Mouse (Mus musculus): ENCODE measurements around the gene Trim63.
"Not testable (repeated sequence)": the region's sequence is repeated elsewhere in the genome, so short reads cannot be mapped to it uniquely, and the experiment has no call there.

Gene Trim63

GRCm38 (mm10) chr4:134314876-134315275, at the start of gene Trim63:
TSS of gene Trim63 (plus strand) at chr4:134315120.
- no peak for DNase-seq

GRCm38 (mm10) chr4:134265860-134266585, 48.9 kb upstream of the Trim63 start:
- DNase-seq, result no peak

GRCm38 (mm10) chr4:134268102-134268655, 46.7 kb upstream of the Trim63 start:
- DNase-seq, result no peak

- not testable (repeated sequence) for DNase-seq
Observed at GRCm38 (mm10) chr4:134269622-134270021, 45.3 kb upstream of the Trim63 start.

- DNase-seq, result no peak
Observed at GRCm38 (mm10) chr4:134271979-134272378, 42.9 kb upstream of the Trim63 start.

GRCm38 (mm10) chr4:134272731-134273416, 42.0 kb upstream of the Trim63 start:
- DNase-seq, result no peak

GRCm38 (mm10) chr4:134273417-134274345, 41.2 kb upstream of the Trim63 start:
- DNase-seq, result no peak

- no peak for DNase-seq
Observed at GRCm38 (mm10) chr4:134284942-134285341, 30.0 kb upstream of the Trim63 start.

GRCm38 (mm10) chr4:134286226-134287167, 28.4 kb upstream of the Trim63 start:
- DNase-seq, result no peak

- DNase-seq, result peak; percentile 93
Observed at GRCm38 (mm10) chr4:134287168-134287564, 27.8 kb upstream of the Trim63 start.

- DNase-seq, result peak; percentile 78
Observed at GRCm38 (mm10) chr4:134287575-134288025, 27.3 kb upstream of the Trim63 start, which contains the start of gene Pdik1l. TSS of gene Pdik1l (minus strand) at chr4:134287895.

GRCm38 (mm10) chr4:134288397-134289256, 26.3 kb upstream of the Trim63 start:
- DNase-seq, result no peak

GRCm38 (mm10) chr4:134292067-134292466, 22.9 kb upstream of the Trim63 start:
- DNase-seq, result peak; percentile 46

GRCm38 (mm10) chr4:134293061-134293691, 21.7 kb upstream of the Trim63 start:
- no peak for DNase-seq

- no peak for DNase-seq
Observed at GRCm38 (mm10) chr4:134293692-134294163, 21.2 kb upstream of the Trim63 start.

- DNase-seq, result not testable (repeated sequence)
Observed at GRCm38 (mm10) chr4:134296096-134296495, 18.8 kb upstream of the Trim63 start.

GRCm38 (mm10) chr4:134296523-134296922, 18.4 kb upstream of the Trim63 start:
- DNase-seq, result no peak

GRCm38 (mm10) chr4:134297369-134297768, 17.6 kb upstream of the Trim63 start:
- peak; percentile 29 for DNase-seq

- no peak for DNase-seq
Observed at GRCm38 (mm10) chr4:134298626-134299497, 16.1 kb upstream of the Trim63 start.

Data from kidney, adult 11 months (tissue).